Mouse (Mus musculus): ENCODE results near the gene Cdkn2aip. TPM values are rescaled to one million over a fixed set of nuclear protein-coding genes. Genes with fewer than 3 reads are reported as not detected.

Cdkn2aip gene
- 38.2 and 38.5 TPM in 2 replicates for polyA plus RNA-seq (2016; fragmentation: Nextera tagmentation; extraction: Ambion mirVana)

GRCm38 (mm10) chr8:47713761-47714745, at the start of gene Cdkn2aip:
Gene Cdkn2aip (minus strand): TSS chr8:47713932.
- peak within 1 kb of the TSS; percentile 94 for H3K4me3 ChIP-seq
- DNase-seq (ENCODE audit: low spot score), result peak; percentile 97
- peaks cover 27% of the 10 kb centered on the region for H3K36me3 ChIP-seq (replicated peaks)
- H3K4me1 ChIP-seq, result peaks cover 23% of the 10 kb centered on the region
- under 1% methylated on average over 114 of the region's 114 CpGs for WGBS
- no peaks in the 10 kb centered on the region for H3K9me3 ChIP-seq
- peak within 1 kb of the TSS; percentile 95 for H3K27ac ChIP-seq (replicated peaks)
- H3K27me3 ChIP-seq (replicated peaks; ENCODE audit: low read depth, poor library complexity, severe bottlenecking), result no peaks in the 10 kb centered on the region

DNA sequence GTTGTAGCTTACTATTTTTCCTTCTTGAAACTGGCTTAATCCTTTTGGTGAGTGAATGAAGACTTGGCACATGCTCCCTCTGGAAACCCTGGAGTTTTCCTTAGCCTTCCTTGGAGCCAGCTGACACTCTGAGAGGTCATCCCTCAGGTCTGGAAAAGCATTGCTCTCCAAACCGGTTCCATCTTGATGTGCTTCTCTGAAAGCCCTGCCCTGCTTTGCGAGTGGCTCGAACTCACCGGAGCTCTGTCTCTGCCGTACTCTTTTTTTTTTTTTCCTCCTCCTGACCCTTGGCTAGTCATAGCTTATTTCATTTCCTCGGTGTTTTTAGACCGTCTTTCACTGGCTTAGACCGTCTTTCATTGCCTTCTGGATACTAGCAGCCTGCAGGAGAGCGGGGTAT, 49.5 kb upstream of the Cdkn2aip start:
- H3K27ac ChIP-seq (replicated peaks), result no peak overlapping the region
- DNase-seq (ENCODE audit: low spot score), result no peak
- no peak overlapping the region for H3K4me3 ChIP-seq
- no peaks in the 10 kb centered on the region for H3K27me3 ChIP-seq (replicated peaks; ENCODE audit: low read depth, poor library complexity, severe bottlenecking)
- H3K4me1 ChIP-seq, result peaks cover 21% of the 10 kb centered on the region
- WGBS, result 51% methylated on average over 9 of the region's 9 CpGs
- H3K9me3 ChIP-seq, result no peaks in the 10 kb centered on the region
- no peaks in the 10 kb centered on the region for H3K36me3 ChIP-seq (replicated peaks)

DNA sequence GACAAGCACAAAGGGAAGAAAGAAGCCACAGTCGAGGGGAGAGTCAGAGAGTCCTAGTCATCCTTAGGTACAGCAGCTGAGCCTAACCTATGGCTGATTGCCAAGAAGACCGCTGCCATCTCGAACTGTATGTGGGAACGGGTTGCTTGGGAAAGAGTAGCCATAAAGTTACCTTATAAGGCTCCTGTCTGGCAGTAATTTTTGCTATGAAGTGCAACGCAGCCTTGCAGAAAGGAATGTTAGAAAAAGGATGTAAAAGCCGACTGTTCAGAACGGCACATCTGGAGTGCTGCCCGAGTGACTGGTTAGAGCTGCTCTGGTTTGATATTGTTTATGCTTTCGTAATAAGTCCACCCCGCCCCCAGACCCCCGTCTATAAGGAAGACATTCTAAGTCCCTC, 47.0 kb upstream of the Cdkn2aip start:
- Histone ChIP-seq H3K4me3 (no peak overlapping the region), H3K9me3 (no peaks in the 10 kb centered on the region), H3K27me3 (replicated peaks; ENCODE audit: low read depth, poor library complexity, severe bottlenecking) (no peaks in the 10 kb centered on the region), H3K36me3 (replicated peaks) (no peaks in the 10 kb centered on the region), H3K4me1 (peaks cover 21% of the 10 kb centered on the region), H3K27ac (replicated peaks) (no peak overlapping the region)
- DNase-seq (ENCODE audit: low spot score), result no peak
- WGBS, result 78% methylated on average over 11 of the region's 11 CpGs

DNA sequence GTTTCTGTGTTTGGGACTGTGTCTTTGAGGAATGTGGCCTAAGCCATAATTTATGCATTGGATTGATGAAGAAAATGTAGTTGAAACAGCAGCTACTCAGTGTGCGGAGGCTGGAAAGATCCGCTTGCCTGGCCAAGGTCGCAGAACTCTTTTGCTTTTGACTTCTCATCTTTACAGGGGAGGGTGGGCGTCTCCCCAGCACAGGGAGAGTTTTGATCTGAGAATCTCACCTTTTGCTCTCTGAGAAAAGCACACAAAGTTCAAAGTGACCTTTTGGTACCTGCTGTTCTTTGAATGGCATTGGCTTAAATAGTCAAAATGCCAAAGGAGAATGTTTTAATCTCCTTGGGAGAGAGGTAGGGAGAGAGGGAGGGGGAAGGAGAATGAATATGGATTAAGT, 46.5 kb upstream of the Cdkn2aip start:
- H3K27ac ChIP-seq (replicated peaks), result no peak overlapping the region
- no peaks in the 10 kb centered on the region for H3K27me3 ChIP-seq (replicated peaks; ENCODE audit: low read depth, poor library complexity, severe bottlenecking)
- no peak for DNase-seq (ENCODE audit: low spot score)
- peaks cover 21% of the 10 kb centered on the region for H3K4me1 ChIP-seq
- H3K4me3 ChIP-seq, result no peak overlapping the region
- no peaks in the 10 kb centered on the region for H3K36me3 ChIP-seq (replicated peaks)
- WGBS, result 76% methylated on average over 4 of the region's 4 CpGs
- H3K9me3 ChIP-seq, result no peaks in the 10 kb centered on the region

GRCm38 (mm10) chr8:47753121-47753520, 39.4 kb upstream of the Cdkn2aip start:
- DNase-seq (ENCODE audit: low spot score), result no peak
- Histone ChIP-seq H3K36me3 (replicated peaks) (no peaks in the 10 kb centered on the region), H3K27me3 (replicated peaks; ENCODE audit: low read depth, poor library complexity, severe bottlenecking) (no peaks in the 10 kb centered on the region), H3K9me3 (no peaks in the 10 kb centered on the region), H3K4me1 (no peaks in the 10 kb centered on the region), H3K4me3 (no peak overlapping the region), H3K27ac (replicated peaks) (no peak overlapping the region)
- WGBS, result 84% methylated on average over 3 of the region's 3 CpGs

GRCm38 (mm10) chr8:47750096-47750495, 36.4 kb upstream of the Cdkn2aip start:
- Histone ChIP-seq H3K9me3 (no peaks in the 10 kb centered on the region), H3K4me3 (no peak overlapping the region), H3K4me1 (peaks cover 9% of the 10 kb centered on the region), H3K36me3 (replicated peaks) (no peaks in the 10 kb centered on the region), H3K27me3 (replicated peaks; ENCODE audit: low read depth, poor library complexity, severe bottlenecking) (no peaks in the 10 kb centered on the region), H3K27ac (replicated peaks) (no peak overlapping the region)
- 54% methylated on average over 14 of the region's 14 CpGs for WGBS
- DNase-seq (ENCODE audit: low spot score), result peak; percentile 23

GRCm38 (mm10) chr8:47749491-47749890, 35.8 kb upstream of the Cdkn2aip start:
- Histone ChIP-seq H3K27ac (replicated peaks) (no peak overlapping the region), H3K4me1 (peaks cover 9% of the 10 kb centered on the region), H3K27me3 (replicated peaks; ENCODE audit: low read depth, poor library complexity, severe bottlenecking) (no peaks in the 10 kb centered on the region), H3K9me3 (no peaks in the 10 kb centered on the region), H3K36me3 (replicated peaks) (no peaks in the 10 kb centered on the region), H3K4me3 (no peak overlapping the region)
- 75% methylated on average over 8 of the region's 8 CpGs for WGBS
- no peak for DNase-seq (ENCODE audit: low spot score)

- H3K27ac ChIP-seq (replicated peaks), result no peak overlapping the region
- H3K36me3 ChIP-seq (replicated peaks), result no peaks in the 10 kb centered on the region
- H3K9me3 ChIP-seq, result no peaks in the 10 kb centered on the region
- DNase-seq (ENCODE audit: low spot score), result no peak
- no peak overlapping the region for H3K4me3 ChIP-seq
- H3K4me1 ChIP-seq, result peaks cover 15% of the 10 kb centered on the region
- WGBS, result 55% methylated on average over 12 of the region's 12 CpGs
- no peaks in the 10 kb centered on the region for H3K27me3 ChIP-seq (replicated peaks; ENCODE audit: low read depth, poor library complexity, severe bottlenecking)
These were observed 32.6 kb upstream of the Cdkn2aip start for GRCm38 (mm10) chr8:47746304-47746703.

DNA sequence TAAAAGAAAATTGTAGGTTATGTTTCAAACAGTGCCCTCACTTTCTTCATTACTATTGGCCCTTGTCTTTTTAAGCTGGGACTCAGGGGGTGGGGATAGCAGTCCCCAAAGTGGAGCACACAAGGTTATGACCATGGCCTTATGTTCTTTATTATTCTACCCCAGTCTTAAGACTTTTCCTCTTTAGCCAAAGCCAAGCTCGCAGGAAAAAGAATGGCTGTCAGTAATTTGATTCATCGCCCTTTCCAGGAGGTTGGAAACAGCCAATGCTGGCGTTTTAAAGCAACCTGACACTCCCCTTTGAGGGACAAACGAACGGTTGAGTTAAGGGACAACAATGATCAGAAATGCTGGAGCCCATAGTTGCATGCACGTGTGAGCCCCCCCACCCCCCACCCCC, 32.1 kb upstream of the Cdkn2aip start:
- Histone ChIP-seq H3K9me3 (no peaks in the 10 kb centered on the region), H3K27me3 (replicated peaks; ENCODE audit: low read depth, poor library complexity, severe bottlenecking) (no peaks in the 10 kb centered on the region), H3K4me1 (peaks cover 15% of the 10 kb centered on the region), H3K4me3 (no peak overlapping the region), H3K27ac (replicated peaks) (no peak overlapping the region), H3K36me3 (replicated peaks) (no peaks in the 10 kb centered on the region)
- no peak for DNase-seq (ENCODE audit: low spot score)
- WGBS, result 28% methylated on average over 6 of the region's 6 CpGs

DNA sequence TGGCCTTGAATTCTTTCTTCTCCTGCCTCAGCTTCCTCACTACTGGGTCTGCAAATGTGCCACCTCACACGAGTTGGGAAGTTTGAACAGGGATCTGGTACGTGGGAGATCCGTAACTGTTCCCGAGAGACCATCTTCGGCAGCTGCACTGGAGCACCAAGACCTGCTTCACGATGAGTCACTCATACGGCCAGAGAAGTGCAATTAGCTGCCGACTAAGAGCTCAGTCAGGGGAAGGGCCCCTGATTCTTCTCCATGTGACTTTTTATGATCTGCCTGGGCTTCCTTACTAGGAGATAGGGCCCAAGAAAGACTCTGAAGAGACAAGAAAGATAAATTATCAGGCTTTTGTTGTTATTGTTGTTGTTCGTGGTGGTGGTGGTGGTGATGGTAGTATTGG, 31.1 kb upstream of the Cdkn2aip start:
- no peaks in the 10 kb centered on the region for H3K27me3 ChIP-seq (replicated peaks; ENCODE audit: low read depth, poor library complexity, severe bottlenecking)
- DNase-seq (ENCODE audit: low spot score), result no peak
- 87% methylated on average over 9 of the region's 9 CpGs for WGBS
- no peaks in the 10 kb centered on the region for H3K36me3 ChIP-seq (replicated peaks)
- no peaks in the 10 kb centered on the region for H3K9me3 ChIP-seq
- H3K4me3 ChIP-seq, result no peak overlapping the region
- H3K4me1 ChIP-seq, result peaks cover 15% of the 10 kb centered on the region
- no peak overlapping the region for H3K27ac ChIP-seq (replicated peaks)

- Histone ChIP-seq H3K9me3 (no peaks in the 10 kb centered on the region), H3K27ac (replicated peaks) (no peak overlapping the region), H3K27me3 (replicated peaks; ENCODE audit: low read depth, poor library complexity, severe bottlenecking) (no peaks in the 10 kb centered on the region), H3K4me3 (peak overlapping the region; percentile 33; the same call in 1 of the 2 replicates), H3K36me3 (replicated peaks) (no peaks in the 10 kb centered on the region), H3K4me1 (peaks cover 15% of the 10 kb centered on the region)
- WGBS, result 6% methylated on average over 11 of the region's 11 CpGs
- peak; percentile 89 for DNase-seq (ENCODE audit: low spot score)
These were observed 29.7 kb upstream of the Cdkn2aip start for GRCm38 (mm10) chr8:47743419-47743818.

- Histone ChIP-seq H3K4me1 (peaks cover 15% of the 10 kb centered on the region), H3K4me3 (peak overlapping the region; percentile 33; the same call in 1 of the 2 replicates), H3K27ac (replicated peaks) (no peak overlapping the region), H3K9me3 (no peaks in the 10 kb centered on the region), H3K27me3 (replicated peaks; ENCODE audit: low read depth, poor library complexity, severe bottlenecking) (no peaks in the 10 kb centered on the region), H3K36me3 (replicated peaks) (no peaks in the 10 kb centered on the region)
- no peak for DNase-seq (ENCODE audit: low spot score)
- WGBS, result 27% methylated on average over 8 of the region's 8 CpGs
These were observed 29.3 kb upstream of the Cdkn2aip start for GRCm38 (mm10) chr8:47742992-47743391.

GRCm38 (mm10) chr8:47742372-47742771, 28.6 kb upstream of the Cdkn2aip start:
- H3K9me3 ChIP-seq, result no peaks in the 10 kb centered on the region
- H3K4me3 ChIP-seq, result no peak overlapping the region
- DNase-seq (ENCODE audit: low spot score), result no peak
- 85% methylated on average over 7 of the region's 7 CpGs for WGBS
- H3K4me1 ChIP-seq, result peaks cover 15% of the 10 kb centered on the region
- no peaks in the 10 kb centered on the region for H3K36me3 ChIP-seq (replicated peaks)
- no peak overlapping the region for H3K27ac ChIP-seq (replicated peaks)
- H3K27me3 ChIP-seq (replicated peaks; ENCODE audit: low read depth, poor library complexity, severe bottlenecking), result no peaks in the 10 kb centered on the region

All from embryonic facial prominence, embryonic 10.5 days (tissue).